Mouse (Mus musculus) neural tube, embryonic 14.5 days (tissue): Measurements from ENCODE around the gene Pgm2l1. TPM values are rescaled to one million over a fixed set of nuclear protein-coding genes. Genes with fewer than 3 reads are reported as not detected.

Source experiments
- ATAC-seq: fragments of 200-750 bp; cut with Nextera tagmentation; 2 replicates; pipeline ENCODE4 v1.8.0; 2017; ENCODE audit warnings: low read depth, mild to moderate bottlenecking, moderate TSS enrichment, moderate library complexity
- H3K27ac ChIP-seq: fragments of 300-500 bp; sonication (generic); 2 replicates; pipeline ENCODE4 v1.5.1; 2014; ENCODE audit warnings: low read depth, mild to moderate bottlenecking, control low read depth, low read length, moderate library complexity, mixed read lengths
- H3K27me3 ChIP-seq: fragments of 300-500 bp; sonication (generic); 2 replicates; pipeline ENCODE4 v1.6.1; 2014; ENCODE audit warnings: low read length; ENCODE audit not compliant: control insufficient read depth, insufficient read depth
- H3K36me3 ChIP-seq: fragments of 300-500 bp; sonication (generic); 2 replicates; pipeline ENCODE4 v1.6.1; 2014; ENCODE audit warnings: low read length, mixed read lengths; ENCODE audit not compliant: control insufficient read depth, insufficient read depth
- H3K4me1 ChIP-seq: fragments of 300-500 bp; sonication (generic); 2 replicates; pipeline ENCODE4 v1.6.1; 2014; ENCODE audit warnings: low read length; ENCODE audit not compliant: control insufficient read depth, insufficient read depth
- H3K4me2 ChIP-seq: fragments of 300-500 bp; sonication (generic); 2 replicates; pipeline ENCODE4 v1.6.1; 2014; ENCODE audit warnings: mild to moderate bottlenecking, low read depth, low read length, control low read depth
- H3K4me3 ChIP-seq: fragments of 300-500 bp; sonication (generic); 2 replicates; pipeline ENCODE4 v1.5.1; 2014; ENCODE audit warnings: low read depth, low read length, control low read depth, mixed read lengths
- H3K9ac ChIP-seq: fragments of 300-500 bp; sonication (generic); replicated peaks from 2 replicates; pipeline ENCODE4 v1.6.1; 2014; ENCODE audit warnings: low read depth, mild to moderate bottlenecking, control low read depth, low read length, mixed read lengths
- H3K9me3 ChIP-seq: fragments of 300-500 bp; sonication (generic); 2 replicates; pipeline ENCODE4 v1.6.1; 2016; ENCODE audit warnings: low read length; ENCODE audit not compliant: control insufficient read depth
- WGBS: fragments of 180-500 bp; shearing (Covaris S2); extraction: QIAGEN DNeasy Blood & Tissue Kit; methylation state at CpG from one replicate; pipeline ENCODE4 v1.1.7; 2014; 5-methylcytosine and 5-hydroxymethylcytosine counted together
- polyA plus RNA-seq: library from polyadenylated mRNA; unstranded; fragments of >200 nt; fragmentation: Nextera tagmentation; extraction: Ambion mirVana; gene quantifications from 2 replicates; pipeline ENCODE4 v1.2.1, GENCODE M21; 2014

Pgm2l1 gene
- polyA plus RNA-seq, 1 experiment from 2014 or later = 38.5 TPM

- H3K9ac ChIP-seq = no peak overlapping the region
- no peaks in the 10 kb centered on the region for H3K27me3 ChIP-seq
- no peak overlapping the region for H3K4me2 ChIP-seq
- ATAC-seq = no peak
- WGBS = 83% methylated on average over 8 of the region's 8 CpGs
- H3K4me1 ChIP-seq = peaks cover under 1% of the 10 kb centered on the region; the same call in 1 of the 2 replicates
- no peak overlapping the region for H3K4me3 ChIP-seq
- H3K27ac ChIP-seq = no peak overlapping the region
- no peaks in the 10 kb centered on the region for H3K36me3 ChIP-seq
- H3K9me3 ChIP-seq = no peaks in the 10 kb centered on the region
Measured at GRCm38 (mm10) chr7:100293546-100293945, 66.4 kb downstream of the Pgm2l1 start.

- H3K27ac ChIP-seq = no peak overlapping the region
- ATAC-seq = peak; percentile 63; the same call in 1 of the 2 replicates
- H3K36me3 ChIP-seq = no peaks in the 10 kb centered on the region
- no peaks in the 10 kb centered on the region for H3K9me3 ChIP-seq
- no peak overlapping the region for H3K4me2 ChIP-seq
- H3K27me3 ChIP-seq = no peaks in the 10 kb centered on the region
- no peak overlapping the region for H3K4me3 ChIP-seq
- no peaks in the 10 kb centered on the region for H3K4me1 ChIP-seq
- no peak overlapping the region for H3K9ac ChIP-seq
- 90% methylated on average over 2 of the region's 2 CpGs for WGBS
Measured at GRCm38 (mm10) chr7:100295745-100296144, 68.6 kb downstream of the Pgm2l1 start.

- Histone ChIP-seq H3K27me3 (no peaks in the 10 kb centered on the region), H3K9me3 (no peaks in the 10 kb centered on the region), H3K4me3 (no peak overlapping the region), H3K4me2 (no peak overlapping the region), H3K27ac (no peak overlapping the region), H3K4me1 (no peaks in the 10 kb centered on the region), H3K36me3 (no peaks in the 10 kb centered on the region), H3K9ac (no peak overlapping the region)
- no peak for ATAC-seq
- 82% methylated on average over 6 of the region's 6 CpGs for WGBS
Measured at GRCm38 (mm10) chr7:100296699-100297098, 69.5 kb downstream of the Pgm2l1 start.

- no peak for ATAC-seq
- Histone ChIP-seq H3K27me3 (no peaks in the 10 kb centered on the region), H3K9me3 (no peaks in the 10 kb centered on the region), H3K4me1 (no peaks in the 10 kb centered on the region), H3K36me3 (no peaks in the 10 kb centered on the region), H3K27ac (no peak overlapping the region), H3K9ac (no peak overlapping the region), H3K4me3 (no peak overlapping the region), H3K4me2 (no peak overlapping the region)
- 69% methylated on average over 14 of the region's 14 CpGs for WGBS
Measured at GRCm38 (mm10) chr7:100298861-100299510, 71.8 kb downstream of the Pgm2l1 start.

- H3K9ac ChIP-seq = no peak overlapping the region
- H3K4me2 ChIP-seq = no peak overlapping the region
- H3K36me3 ChIP-seq = no peaks in the 10 kb centered on the region
- no peak overlapping the region for H3K4me3 ChIP-seq
- H3K9me3 ChIP-seq = no peaks in the 10 kb centered on the region
- ATAC-seq = no peak
- H3K27me3 ChIP-seq = no peaks in the 10 kb centered on the region
- WGBS = 80% methylated on average over 3 of the region's 3 CpGs
- H3K4me1 ChIP-seq = no peaks in the 10 kb centered on the region
- no peak overlapping the region for H3K27ac ChIP-seq
Measured at GRCm38 (mm10) chr7:100301390-100301789, 74.2 kb downstream of the Pgm2l1 start.

- Histone ChIP-seq H3K27me3 (no peaks in the 10 kb centered on the region), H3K9me3 (no peaks in the 10 kb centered on the region), H3K4me2 (no peak overlapping the region), H3K27ac (no peak overlapping the region), H3K4me3 (no peak overlapping the region), H3K9ac (no peak overlapping the region), H3K36me3 (no peaks in the 10 kb centered on the region), H3K4me1 (no peaks in the 10 kb centered on the region)
- WGBS = 65% methylated on average over 4 of the region's 4 CpGs
- no peak for ATAC-seq
Measured at GRCm38 (mm10) chr7:100302316-100302715, 75.1 kb downstream of the Pgm2l1 start.

GRCm38 (mm10) chr7:100305894-100306293, 78.7 kb downstream of the Pgm2l1 start:
- Histone ChIP-seq H3K4me1 (peaks cover 20% of the 10 kb centered on the region), H3K36me3 (no peaks in the 10 kb centered on the region), H3K4me2 (no peak overlapping the region), H3K27me3 (no peaks in the 10 kb centered on the region), H3K27ac (no peak overlapping the region), H3K9me3 (no peaks in the 10 kb centered on the region), H3K9ac (no peak overlapping the region), H3K4me3 (no peak overlapping the region)
- WGBS = 94% methylated on average over 9 of the region's 9 CpGs
- ATAC-seq = no peak

- H3K27ac ChIP-seq = peak overlapping the region; percentile 67
- no peaks in the 10 kb centered on the region for H3K9me3 ChIP-seq
- no peak overlapping the region for H3K4me3 ChIP-seq
- no peaks in the 10 kb centered on the region for H3K36me3 ChIP-seq
- WGBS = 68% methylated on average over 5 of the region's 6 CpGs
- H3K4me2 ChIP-seq = no peak overlapping the region
- H3K27me3 ChIP-seq = no peaks in the 10 kb centered on the region
- H3K9ac ChIP-seq = no peak overlapping the region
- H3K4me1 ChIP-seq = peaks cover 20% of the 10 kb centered on the region
- ATAC-seq = peak; percentile 91
Measured at GRCm38 (mm10) chr7:100307872-100308653, 80.9 kb downstream of the Pgm2l1 start.

- WGBS = 17% methylated on average over 1 of the region's 1 CpGs
- no peak overlapping the region for H3K9ac ChIP-seq
- H3K4me2 ChIP-seq = no peak overlapping the region
- H3K36me3 ChIP-seq = no peaks in the 10 kb centered on the region
- no peak overlapping the region for H3K4me3 ChIP-seq
- no peaks in the 10 kb centered on the region for H3K27me3 ChIP-seq
- no peaks in the 10 kb centered on the region for H3K9me3 ChIP-seq
- ATAC-seq = 0 out of 2 replicates have a peak, but pooled peaks have one; percentile 49
- H3K27ac ChIP-seq = peak overlapping the region; percentile 58
- peaks cover 20% of the 10 kb centered on the region for H3K4me1 ChIP-seq
Measured at GRCm38 (mm10) chr7:100309216-100309615, 82.0 kb downstream of the Pgm2l1 start.
